Mouse (Mus musculus) ES-E14 (cell line): ENCODE results near the gene Lrrc29. TPM values are rescaled to one million over a fixed set of nuclear protein-coding genes. Genes with fewer than 3 reads are reported as not detected.

Source experiments
- DNase-seq: peaks from one replicate; pipeline ENCODE4 v3.0.0-alpha.2; 2013; ENCODE audit warnings: low read depth, low spot score
- H3K27ac ChIP-seq: 2 replicates; pipeline ENCODE4 v1.5.1; 2012; ENCODE audit warnings: low read depth, mild to moderate bottlenecking, low read length, moderate library complexity, mixed read lengths; ENCODE audit not compliant: poor library complexity, insufficient read depth, severe bottlenecking
- H3K36me3 ChIP-seq: 2 replicates; pipeline ENCODE4 v1.6.1; 2012; ENCODE audit warnings: mild to moderate bottlenecking, low read length, moderate library complexity, mixed read lengths; ENCODE audit not compliant: control insufficient read depth, poor library complexity, insufficient read depth, severe bottlenecking
- H3K4me1 ChIP-seq, 2 experiments: fragments of 150-350 bp in 1 of 2; sonication (generic) in 1 of 2; 2 replicates each; pipeline ENCODE4 v1.6.1; 2012; ENCODE audit warnings: low read length in 2 of 2, mild to moderate bottlenecking in 1 of 2, mixed read lengths in 1 of 2; ENCODE audit not compliant: control insufficient read depth in 2 of 2, insufficient read depth in 2 of 2, poor library complexity in 1 of 2
- H3K4me3 ChIP-seq, 2 experiments: fragments of 150-350 bp in 1 of 2; sonication (generic) in 1 of 2; 2 replicates each; pipeline ENCODE4 v1.5.1; 2012; ENCODE audit warnings: low read length in 2 of 2, low read depth in 1 of 2, mild to moderate bottlenecking in 1 of 2, mixed read lengths in 1 of 2; ENCODE audit not compliant: insufficient read depth in 1 of 2, poor library complexity in 1 of 2, severe bottlenecking in 1 of 2
- H3K9ac ChIP-seq: 2 replicates; pipeline ENCODE4 v1.6.1; 2012; ENCODE audit warnings: low read depth, mild to moderate bottlenecking, low read length, mixed read lengths; ENCODE audit not compliant: poor library complexity, insufficient read depth, severe bottlenecking
- H3K9me3 ChIP-seq: fragments of 150-350 bp; sonication (generic); 2 replicates; pipeline ENCODE4 v1.6.1; 2012; ENCODE audit warnings: low read depth, mild to moderate bottlenecking, low read length; ENCODE audit not compliant: control insufficient read depth, insufficient read depth
- CHD2 ChIP-seq: IDR thresholded peaks from 2 replicates; pipeline ENCODE4 v1.6.1; 2014; ENCODE audit warnings: mild to moderate bottlenecking, low read depth, low read length, inconsistent platforms
- HCFC1 ChIP-seq: IDR thresholded peaks from 2 replicates; pipeline ENCODE4 v1.6.1; 2012; ENCODE audit warnings: low read length, inconsistent platforms, borderline replicate concordance; ENCODE audit not compliant: insufficient read depth
- MAFK ChIP-seq: IDR thresholded peaks from 2 replicates; pipeline ENCODE4 v1.6.1; 2014; ENCODE audit warnings: mild to moderate bottlenecking, low read depth, low read length, inconsistent platforms; ENCODE audit not compliant: insufficient read depth
- ZC3H11A ChIP-seq: IDR thresholded peaks from 2 replicates; pipeline ENCODE4 v1.6.1; 2012; ENCODE audit warnings: low read depth, mild to moderate bottlenecking, inconsistent platforms, low read length, borderline replicate concordance
- ZNF384 ChIP-seq: IDR thresholded peaks from 2 replicates; pipeline ENCODE4 v1.6.1; 2012; ENCODE audit warnings: low read depth, low read length, inconsistent platforms
- in situ Hi-C, 2 experiments: fragments of 600-800 bp; cut with MboI; formaldehyde crosslinking; loops; one replicate each; pipeline ENCODE4 v1.15.1; 2025; ENCODE audit warnings: low sequenced_read_pairs in 2 of 2, inconsistent platforms in 1 of 2; ENCODE audit not compliant: unreplicated experiment in 2 of 2
- total RNA-seq: library from RNA; depleted of rRNA; stranded (reverse); fragments of 300-350 nt; gene quantifications from 2 replicates; pipeline ENCODE4 v1.2.3, GENCODE M21; 2012

Gene Lrrc29
- total RNA-seq, 1 experiment: 2.8 TPM

DNA sequence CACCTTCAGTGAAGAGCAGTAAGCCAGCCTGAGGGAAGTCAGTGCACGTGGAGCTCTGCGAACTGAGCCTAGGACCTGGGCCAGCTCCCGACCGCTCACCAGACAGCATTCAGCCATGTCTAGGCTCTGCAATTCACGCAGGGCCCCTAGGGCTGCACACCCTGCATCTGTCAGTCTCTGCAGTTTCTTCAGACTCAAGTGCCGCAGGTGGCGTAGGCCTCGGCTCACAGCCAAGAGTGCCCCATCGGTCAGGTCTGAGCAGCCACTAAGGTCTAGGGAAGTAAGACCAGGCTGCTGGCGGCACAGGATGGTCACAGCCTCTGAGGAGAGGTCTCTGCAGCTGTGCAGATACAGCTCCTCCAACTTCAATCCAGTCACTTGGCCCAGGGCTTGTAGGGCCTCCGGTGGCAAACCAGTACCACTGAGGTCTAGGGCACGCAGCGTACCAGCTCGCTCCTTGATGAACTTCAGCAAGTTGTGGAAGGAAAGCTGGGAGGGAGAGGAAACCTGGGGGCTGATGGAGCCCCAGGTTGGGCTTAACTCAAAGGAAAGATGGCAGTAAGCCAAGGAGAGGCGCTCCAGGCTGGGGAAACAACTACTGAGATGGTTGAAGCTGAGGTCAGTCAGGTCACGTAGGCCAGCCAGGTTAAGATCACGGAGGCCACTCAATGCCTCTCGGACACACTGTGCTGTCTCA is 10.9 kb downstream of the Lrrc29 start:
- no peak for DNase-seq
- Histone ChIP-seq H3K4me1 (no peaks in the 10 kb centered on the region), H3K9me3 (no peaks in the 10 kb centered on the region), H3K4me3 (no peak overlapping the region), H3K27ac (no peak overlapping the region), H3K9ac (no peak overlapping the region), H3K36me3 (peaks cover 2% of the 10 kb centered on the region; the same call in 1 of the 2 replicates)
- in situ Hi-C loops: no loop called here
- no peak for TF ChIP-seq ZNF384
- TF ChIP-seq ZC3H11A: no peak

DNA sequence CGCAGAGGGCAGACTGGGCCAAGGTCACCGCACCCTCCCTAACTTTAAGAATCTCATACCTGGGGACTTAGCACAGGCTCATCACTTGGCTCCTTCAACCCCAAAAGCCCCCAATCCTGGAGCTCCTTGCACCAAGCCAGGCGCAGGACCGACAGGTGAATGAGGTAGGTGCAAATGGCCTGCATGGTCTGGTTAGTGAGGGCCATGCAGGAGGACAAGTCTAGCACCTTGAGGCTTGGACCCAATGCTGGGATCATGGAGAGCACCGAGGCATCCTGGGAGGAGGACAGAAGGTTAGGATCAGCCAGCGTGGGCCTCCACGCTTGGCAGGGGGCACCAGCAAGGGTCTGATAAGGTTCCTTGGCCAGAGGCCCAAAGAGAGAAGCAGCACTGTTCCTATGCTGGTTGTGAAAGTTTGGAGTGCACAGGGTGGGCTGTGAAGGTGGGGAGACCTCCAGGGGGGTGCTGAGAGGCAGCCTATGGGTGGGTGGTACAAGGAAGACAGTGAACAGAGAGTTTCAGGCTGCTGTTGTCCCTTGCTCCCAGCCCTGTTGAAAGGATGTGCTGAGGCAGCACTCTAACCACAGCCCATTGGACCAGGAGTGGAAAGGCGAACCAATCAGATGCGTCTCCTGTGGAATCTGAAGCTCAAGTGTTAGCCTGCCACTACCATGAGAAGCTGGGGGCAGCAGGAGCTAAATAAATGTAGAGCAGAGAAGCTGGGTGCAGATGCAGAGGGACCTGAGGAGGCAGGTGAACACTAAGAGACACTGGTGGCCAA is 12.3 kb downstream of the Lrrc29 start:
- TF ChIP-seq ZNF384 (no peak), MAFK (peak; percentile 73; the same call in 1 of the 2 replicates), HCFC1 (no peak), ZC3H11A (no peak)
- no peak for DNase-seq
- in situ Hi-C loops: no loop called here
- Histone ChIP-seq H3K4me1 (no peaks in the 10 kb centered on the region), H3K27ac (no peak overlapping the region), H3K9ac (no peak overlapping the region), H3K4me3 (no peak overlapping the region), H3K36me3 (peaks cover 6% of the 10 kb centered on the region; the same call in 1 of the 2 replicates), H3K9me3 (no peaks in the 10 kb centered on the region)

DNA sequence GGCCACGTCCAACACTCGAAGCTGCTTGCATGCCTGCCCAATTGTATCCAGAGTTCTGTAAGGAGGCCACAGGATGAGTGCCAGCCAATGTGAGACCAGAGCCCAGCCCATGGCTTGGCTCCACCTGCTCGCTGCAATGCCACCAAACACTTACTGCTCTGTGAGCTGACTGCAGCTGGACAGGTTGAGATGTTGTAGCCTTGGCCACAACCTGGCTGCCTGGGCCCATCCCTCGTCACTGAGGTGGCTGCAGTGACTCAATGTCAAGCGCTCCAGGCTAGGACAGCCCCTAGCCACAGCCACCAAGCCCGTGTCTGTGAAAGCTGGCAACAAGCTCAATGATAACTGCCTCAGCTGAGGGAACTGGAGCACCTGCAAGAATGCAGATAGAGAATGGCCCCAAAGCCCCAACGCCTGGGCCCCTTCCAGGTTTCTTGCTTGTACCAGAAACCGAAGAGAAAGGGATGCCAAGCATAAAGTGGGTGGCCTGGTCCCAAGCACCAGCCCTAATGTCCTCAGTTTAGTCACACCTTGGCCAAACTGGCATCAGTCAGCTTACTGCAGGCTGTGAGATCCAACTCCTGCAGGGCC is 13.1 kb downstream of the Lrrc29 start:
- Histone ChIP-seq H3K36me3 (peaks cover 10% of the 10 kb centered on the region; the same call in 1 of the 2 replicates), H3K4me1 (no peaks in the 10 kb centered on the region), H3K9me3 (no peaks in the 10 kb centered on the region), H3K4me3 (no peak overlapping the region), H3K9ac (no peak overlapping the region), H3K27ac (no peak overlapping the region)
- in situ Hi-C loops: no loop called here
- no peak for TF ChIP-seq ZC3H11A
- no peak for TF ChIP-seq CHD2
- TF ChIP-seq ZNF384: no peak
- TF ChIP-seq MAFK: no peak
- TF ChIP-seq HCFC1: no peak
- DNase-seq: no peak

DNA sequence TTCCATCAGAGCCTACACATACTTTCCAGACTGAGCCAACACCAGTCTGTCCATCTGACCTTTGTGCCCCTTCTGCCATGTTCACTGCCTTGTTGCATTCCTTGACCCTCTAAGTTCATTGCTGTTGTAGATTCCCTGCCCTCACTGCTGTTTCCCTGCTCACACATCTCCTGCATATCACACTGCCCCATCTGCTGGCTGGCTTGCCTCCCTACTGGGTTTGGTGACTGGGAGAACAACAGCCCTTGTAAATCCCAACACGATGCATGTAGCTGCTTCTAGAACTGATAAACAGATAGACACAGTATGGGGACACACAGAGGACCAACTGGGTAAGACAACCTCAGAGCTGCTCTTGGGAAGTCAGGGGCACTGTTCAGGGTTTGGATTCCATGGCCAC is 14.4 kb downstream of the Lrrc29 start:
- Histone ChIP-seq H3K9me3 (no peaks in the 10 kb centered on the region), H3K9ac (no peak overlapping the region)
- TF ChIP-seq ZNF384: no peak
- TF ChIP-seq CHD2: no peak
- no peak for TF ChIP-seq ZC3H11A
- no peak for TF ChIP-seq MAFK

More for the DNA sequence above, 14.4 kb downstream of the Lrrc29 start:
- no peak overlapping the region for H3K4me3 ChIP-seq
- in situ Hi-C loops: no loop called here
- no peak overlapping the region for H3K27ac ChIP-seq
- H3K36me3 ChIP-seq: peaks cover 20% of the 10 kb centered on the region; the same call in 1 of the 2 replicates
- DNase-seq: no peak
- H3K4me1 ChIP-seq: no peaks in the 10 kb centered on the region
